Mouse (Mus musculus): ENCODE results near the gene Tex2. TPM values are rescaled to one million over a fixed set of nuclear protein-coding genes. Genes with fewer than 3 reads are reported as not detected.
"Not testable (repeated sequence)": the region's sequence is repeated elsewhere in the genome, so short reads cannot be mapped to it uniquely, and the experiment has no call there.

Tex2 gene
- polyA plus RNA-seq, 1 experiment from 2014 or later, result 39.5 TPM

GRCm38 (mm10) chr11:106491393-106491792 lies 121.8 kb downstream of the Tex2 start:
- H3K4me2 ChIP-seq (ENCODE audit: low read depth, low read length), result no peak overlapping the region
- WGBS, result 2% methylated on average over 3 of the region's 3 CpGs

GRCm38 (mm10) chr11:106490600-106490999 lies 122.6 kb downstream of the Tex2 start:
- not testable (repeated sequence) for H3K4me2 ChIP-seq (ENCODE audit: low read depth, low read length); H3K27ac ChIP-seq (ENCODE audit: low read depth, low read length); ATAC-seq (ENCODE audit: low read depth); H3K27me3 ChIP-seq (ENCODE audit: control insufficient read depth, insufficient read depth, low read length); H3K9me3 ChIP-seq (ENCODE audit: control insufficient read depth, low read length); H3K4me1 ChIP-seq (ENCODE audit: control insufficient read depth, insufficient read depth, low read length); H3K9ac ChIP-seq (replicated peaks; ENCODE audit: low read depth, low read length); H3K36me3 ChIP-seq (ENCODE audit: control insufficient read depth, insufficient read depth, low read length); H3K4me3 ChIP-seq (ENCODE audit: low read depth, low read length)
- 93% methylated on average over 6 of the region's 6 CpGs for WGBS

More at GRCm38 (mm10) chr11:106491393-106491792, 121.8 kb downstream of the Tex2 start:
- no peak overlapping the region for H3K9ac ChIP-seq (replicated peaks; ENCODE audit: low read depth, low read length)
- H3K27me3 ChIP-seq (ENCODE audit: control insufficient read depth, insufficient read depth, low read length), result no peaks in the 10 kb centered on the region
- no peak overlapping the region for H3K27ac ChIP-seq (ENCODE audit: low read depth, low read length)
- H3K4me1 ChIP-seq (ENCODE audit: control insufficient read depth, insufficient read depth, low read length), result peaks cover 3% of the 10 kb centered on the region; the same call in 1 of the 2 replicates
- no peak for ATAC-seq (ENCODE audit: low read depth)
- H3K36me3 ChIP-seq (ENCODE audit: control insufficient read depth, insufficient read depth, low read length), result no peaks in the 10 kb centered on the region
- no peak overlapping the region for H3K4me3 ChIP-seq (ENCODE audit: low read depth, low read length)
- H3K9me3 ChIP-seq (ENCODE audit: control insufficient read depth, low read length), result no peaks in the 10 kb centered on the region

- Histone ChIP-seq H3K4me3 (ENCODE audit: low read depth, low read length) (no peak overlapping the region), H3K27ac (ENCODE audit: low read depth, low read length) (no peak overlapping the region), H3K4me1 (ENCODE audit: control insufficient read depth, insufficient read depth, low read length) (peaks cover 5% of the 10 kb centered on the region; the same call in 1 of the 2 replicates), H3K36me3 (ENCODE audit: control insufficient read depth, insufficient read depth, low read length) (no peaks in the 10 kb centered on the region), H3K27me3 (ENCODE audit: control insufficient read depth, insufficient read depth, low read length) (no peaks in the 10 kb centered on the region), H3K9me3 (ENCODE audit: control insufficient read depth, low read length) (no peaks in the 10 kb centered on the region), H3K4me2 (ENCODE audit: low read depth, low read length) (no peak overlapping the region), H3K9ac (replicated peaks; ENCODE audit: low read depth, low read length) (no peak overlapping the region)
- WGBS, result 43% methylated on average over 10 of the region's 10 CpGs
- no peak for ATAC-seq (ENCODE audit: low read depth)
Observed at GRCm38 (mm10) chr11:106490057-106490456, 123.2 kb downstream of the Tex2 start.

GRCm38 (mm10) chr11:106489036-106489693 lies 124.1 kb downstream of the Tex2 start:
- whole genome bisulfite sequencing, result 59% methylated on average over 7 of the region's 7 CpGs
- Histone ChIP-seq H3K9ac (replicated peaks; ENCODE audit: low read depth, low read length) (no peak overlapping the region), H3K4me2 (ENCODE audit: low read depth, low read length) (no peak overlapping the region), H3K27me3 (ENCODE audit: control insufficient read depth, insufficient read depth, low read length) (no peaks in the 10 kb centered on the region), H3K4me1 (ENCODE audit: control insufficient read depth, insufficient read depth, low read length) (peaks cover 5% of the 10 kb centered on the region; the same call in 1 of the 2 replicates), H3K9me3 (ENCODE audit: control insufficient read depth, low read length) (no peaks in the 10 kb centered on the region), H3K27ac (ENCODE audit: low read depth, low read length) (no peak overlapping the region), H3K4me3 (ENCODE audit: low read depth, low read length) (no peak overlapping the region), H3K36me3 (ENCODE audit: control insufficient read depth, insufficient read depth, low read length) (no peaks in the 10 kb centered on the region)
- no peak for ATAC-seq (ENCODE audit: low read depth)

- 13% methylated on average over 17 of the region's 17 CpGs for WGBS
- peak; percentile 55; the same call in 1 of the 2 replicates for ATAC-seq (ENCODE audit: low read depth)
- Histone ChIP-seq H3K4me2 (ENCODE audit: low read depth, low read length) (peak overlapping the region; percentile 75), H3K9me3 (ENCODE audit: control insufficient read depth, low read length) (no peaks in the 10 kb centered on the region), H3K9ac (replicated peaks; ENCODE audit: low read depth, low read length) (no peak overlapping the region), H3K4me3 (ENCODE audit: low read depth, low read length) (peak overlapping the region; percentile 88), H3K27ac (ENCODE audit: low read depth, low read length) (no peak overlapping the region), H3K36me3 (ENCODE audit: control insufficient read depth, insufficient read depth, low read length) (no peaks in the 10 kb centered on the region), H3K27me3 (ENCODE audit: control insufficient read depth, insufficient read depth, low read length) (no peaks in the 10 kb centered on the region), H3K4me1 (ENCODE audit: control insufficient read depth, insufficient read depth, low read length) (peaks cover 5% of the 10 kb centered on the region; the same call in 1 of the 2 replicates)
Observed at GRCm38 (mm10) chr11:106488126-106488561, 125.1 kb downstream of the Tex2 start.

- Histone ChIP-seq H3K9me3 (ENCODE audit: control insufficient read depth, low read length) (no peaks in the 10 kb centered on the region), H3K27ac (ENCODE audit: low read depth, low read length) (peak within 1 kb of the TSS; percentile 71), H3K9ac (replicated peaks; ENCODE audit: low read depth, low read length) (peak within 1 kb of the TSS; percentile 84), H3K4me3 (ENCODE audit: low read depth, low read length) (peak within 1 kb of the TSS; percentile 88), H3K27me3 (ENCODE audit: control insufficient read depth, insufficient read depth, low read length) (no peaks in the 10 kb centered on the region), H3K4me1 (ENCODE audit: control insufficient read depth, insufficient read depth, low read length) (peaks cover 5% of the 10 kb centered on the region; the same call in 1 of the 2 replicates), H3K4me2 (ENCODE audit: low read depth, low read length) (peak within 1 kb of the TSS; percentile 75), H3K36me3 (ENCODE audit: control insufficient read depth, insufficient read depth, low read length) (no peaks in the 10 kb centered on the region)
- WGBS, result 0% methylated on average over 18 of the region's 28 CpGs
- ATAC-seq (ENCODE audit: low read depth), result peak; percentile 96
Observed at GRCm38 (mm10) chr11:106487733-106488115, 125.5 kb downstream of the Tex2 start, which contains the start of gene Ern1. Gene Ern1 (minus strand): TSS chr11:106487852.

GRCm38 (mm10) chr11:106486866-106487732 lies 126.1 kb downstream of the Tex2 start:
- Histone ChIP-seq H3K9ac (replicated peaks; ENCODE audit: low read depth, low read length) (peak overlapping the region; percentile 84), H3K27me3 (ENCODE audit: control insufficient read depth, insufficient read depth, low read length) (no peaks in the 10 kb centered on the region), H3K4me3 (ENCODE audit: low read depth, low read length) (peak overlapping the region; percentile 88), H3K9me3 (ENCODE audit: control insufficient read depth, low read length) (no peaks in the 10 kb centered on the region), H3K4me2 (ENCODE audit: low read depth, low read length) (peak overlapping the region; percentile 75), H3K4me1 (ENCODE audit: control insufficient read depth, insufficient read depth, low read length) (peaks cover 5% of the 10 kb centered on the region; the same call in 1 of the 2 replicates), H3K36me3 (ENCODE audit: control insufficient read depth, insufficient read depth, low read length) (no peaks in the 10 kb centered on the region), H3K27ac (ENCODE audit: low read depth, low read length) (peak overlapping the region; percentile 71)
- ATAC-seq (ENCODE audit: low read depth), result peak; percentile 85
- WGBS, result under 1% methylated on average over 65 of the region's 86 CpGs

- peaks cover 5% of the 10 kb centered on the region; the same call in 1 of the 2 replicates for H3K4me1 ChIP-seq (ENCODE audit: control insufficient read depth, insufficient read depth, low read length)
- H3K36me3 ChIP-seq (ENCODE audit: control insufficient read depth, insufficient read depth, low read length), result no peaks in the 10 kb centered on the region
- H3K27ac ChIP-seq (ENCODE audit: low read depth, low read length), result no peak overlapping the region
- no peaks in the 10 kb centered on the region for H3K27me3 ChIP-seq (ENCODE audit: control insufficient read depth, insufficient read depth, low read length)
- peak overlapping the region; percentile 84; the same call in 1 of the 2 replicates for H3K9ac ChIP-seq (replicated peaks; ENCODE audit: low read depth, low read length)
- 56% methylated on average over 16 of the region's 16 CpGs for WGBS
- peak overlapping the region; percentile 75 for H3K4me2 ChIP-seq (ENCODE audit: low read depth, low read length)
- H3K4me3 ChIP-seq (ENCODE audit: low read depth, low read length), result peak overlapping the region; percentile 88
- no peaks in the 10 kb centered on the region for H3K9me3 ChIP-seq (ENCODE audit: control insufficient read depth, low read length)
- no peak for ATAC-seq (ENCODE audit: low read depth)
Observed at GRCm38 (mm10) chr11:106486042-106486865, 127.0 kb downstream of the Tex2 start.

Measured in neural tube, embryonic 14.5 days (tissue).